Mouse (Mus musculus) hindbrain, embryonic 16.5 days (tissue): Measurements from ENCODE around the gene Ptpn13. TPM values are rescaled to one million over a fixed set of nuclear protein-coding genes. Genes with fewer than 3 reads are reported as not detected.

Experiments
- ATAC-seq: fragments of 200-750 bp; cut with Nextera tagmentation; 2 replicates; pipeline ENCODE4 v1.8.0; 2017; ENCODE audit warnings: moderate TSS enrichment, moderate library complexity
- H3K27ac ChIP-seq: fragments of 300-500 bp; sonication (generic); 2 replicates; pipeline ENCODE4 v1.5.1; 2014; ENCODE audit warnings: low read depth, mild to moderate bottlenecking, control low read depth, low read length, moderate library complexity
- H3K27me3 ChIP-seq: fragments of 300-500 bp; sonication (generic); replicated peaks from 2 replicates; pipeline ENCODE4 v1.6.1; 2014; ENCODE audit warnings: low read length; ENCODE audit not compliant: control insufficient read depth, insufficient read depth
- H3K36me3 ChIP-seq: fragments of 300-500 bp; sonication (generic); 2 replicates; pipeline ENCODE4 v1.6.1; 2014; ENCODE audit warnings: mild to moderate bottlenecking, low read length, moderate library complexity, mixed read lengths; ENCODE audit not compliant: control insufficient read depth, insufficient read depth
- H3K4me1 ChIP-seq: fragments of 300-500 bp; sonication (generic); 2 replicates; pipeline ENCODE4 v1.6.1; 2014; ENCODE audit warnings: low read depth, low read length; ENCODE audit not compliant: control insufficient read depth, insufficient read depth
- H3K4me2 ChIP-seq: fragments of 300-500 bp; sonication (generic); 2 replicates; pipeline ENCODE4 v1.6.1; 2014; ENCODE audit warnings: mild to moderate bottlenecking, low read length, control low read depth, moderate library complexity
- H3K4me3 ChIP-seq: fragments of 300-500 bp; sonication (generic); 2 replicates; pipeline ENCODE4 v1.5.1; 2014; ENCODE audit warnings: mild to moderate bottlenecking, low read length, control low read depth, moderate library complexity
- H3K9ac ChIP-seq: fragments of 300-500 bp; sonication (generic); 2 replicates; pipeline ENCODE4 v1.6.1; 2014; ENCODE audit warnings: low read depth, mild to moderate bottlenecking, control low read depth, low read length, moderate library complexity
- H3K9me3 ChIP-seq: fragments of 300-500 bp; sonication (generic); 2 replicates; pipeline ENCODE4 v1.6.1; 2014; ENCODE audit warnings: mild to moderate bottlenecking, low read length, moderate library complexity; ENCODE audit not compliant: control insufficient read depth
- WGBS: fragments of 180-500 bp; shearing (Covaris S2); extraction: QIAGEN DNeasy Blood & Tissue Kit; methylation state at CpG from one replicate; pipeline ENCODE4 v1.1.7; 2014; 5-methylcytosine and 5-hydroxymethylcytosine counted together
- polyA plus RNA-seq: library from polyadenylated mRNA; unstranded; fragments of >200 nt; fragmentation: Nextera tagmentation; extraction: Ambion mirVana; gene quantifications from 2 replicates; pipeline ENCODE4 v1.2.1, GENCODE M21; 2015

The Ptpn13 gene
- polyA plus RNA-seq, 1 experiment from 2014 or later: 3.3 TPM

DNA sequence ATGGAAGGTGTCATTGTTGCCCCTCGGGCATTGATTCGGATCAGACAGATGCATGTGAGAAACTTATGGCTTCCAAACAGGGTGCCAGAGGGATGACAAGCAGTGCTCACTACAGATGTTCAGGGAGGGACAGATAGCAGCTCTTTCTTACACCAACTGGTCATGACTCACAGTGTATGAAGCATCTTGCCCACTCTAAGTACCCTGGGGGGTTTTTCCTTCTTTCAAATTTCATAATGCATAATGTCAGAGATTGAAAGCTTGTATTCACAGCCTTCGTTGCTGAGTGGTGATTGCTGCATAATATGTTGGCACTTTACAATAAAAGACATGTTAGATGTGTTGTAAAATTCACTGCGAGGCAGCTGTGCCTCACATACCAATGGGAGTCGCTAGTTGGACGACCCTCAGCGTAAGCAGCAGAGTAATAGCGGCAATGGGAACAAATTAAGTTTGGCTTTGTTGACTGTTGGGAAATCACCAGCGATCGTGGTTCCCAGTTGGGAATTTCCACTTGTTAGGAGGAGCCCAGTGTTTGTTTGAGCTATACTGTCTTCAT, 38.7 kb downstream of the Ptpn13 start:
- no peak overlapping the region for H3K9ac ChIP-seq
- ATAC-seq: no peak
- no peak overlapping the region for H3K4me2 ChIP-seq
- H3K27ac ChIP-seq: no peak overlapping the region
- WGBS: 61% methylated on average over 10 of the region's 10 CpGs
- no peaks in the 10 kb centered on the region for H3K4me1 ChIP-seq
- no peak overlapping the region for H3K4me3 ChIP-seq
- no peaks in the 10 kb centered on the region for H3K9me3 ChIP-seq
- no peaks in the 10 kb centered on the region for H3K36me3 ChIP-seq
- no peaks in the 10 kb centered on the region for H3K27me3 ChIP-seq

DNA sequence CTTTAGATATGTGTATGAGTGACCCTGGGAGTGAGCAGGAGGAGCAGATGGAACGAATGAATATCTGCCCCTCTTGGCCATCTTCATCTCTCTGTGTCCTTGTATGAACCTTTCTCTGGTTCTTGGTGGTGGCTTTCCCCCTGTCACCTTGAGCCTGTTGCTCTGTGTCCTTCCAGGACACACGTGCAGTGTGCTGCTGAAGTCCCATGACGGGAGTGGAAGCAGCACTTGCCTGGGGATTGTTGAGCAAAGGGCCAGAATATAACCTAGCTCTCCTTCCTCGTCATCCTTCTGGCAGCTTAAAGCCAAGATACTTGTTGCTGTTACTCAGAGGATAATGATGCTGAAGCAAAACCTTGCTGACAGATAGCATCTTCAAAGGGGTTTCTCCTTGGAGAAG, 39.3 kb downstream of the Ptpn13 start:
- WGBS: 93% methylated on average over 4 of the region's 4 CpGs
- Histone ChIP-seq H3K36me3 (no peaks in the 10 kb centered on the region), H3K9ac (no peak overlapping the region), H3K4me3 (no peak overlapping the region), H3K4me1 (no peaks in the 10 kb centered on the region), H3K9me3 (no peaks in the 10 kb centered on the region), H3K27ac (no peak overlapping the region), H3K4me2 (no peak overlapping the region), H3K27me3 (no peaks in the 10 kb centered on the region)
- no peak for ATAC-seq

DNA sequence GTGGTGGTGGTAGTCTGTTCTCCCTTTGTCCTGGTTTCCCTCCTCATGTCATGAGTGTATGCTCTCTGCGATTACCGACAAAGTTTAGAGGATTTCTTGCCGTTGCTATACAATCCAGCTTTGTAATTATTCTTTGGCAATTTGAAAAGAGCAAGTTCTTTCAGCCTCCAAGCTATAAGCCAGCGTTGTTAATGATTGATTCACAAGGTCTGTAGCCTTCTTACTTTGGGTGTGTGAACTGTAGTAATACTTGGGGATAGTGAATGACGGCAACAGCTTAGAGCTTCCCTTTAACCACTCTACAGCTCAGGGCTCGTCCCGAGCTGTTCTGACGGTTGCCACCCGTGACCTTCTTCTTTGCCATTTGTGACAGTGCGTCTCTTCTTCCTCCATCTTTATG, 39.8 kb downstream of the Ptpn13 start:
- no peaks in the 10 kb centered on the region for H3K4me1 ChIP-seq
- H3K4me2 ChIP-seq: no peak overlapping the region

DNA sequence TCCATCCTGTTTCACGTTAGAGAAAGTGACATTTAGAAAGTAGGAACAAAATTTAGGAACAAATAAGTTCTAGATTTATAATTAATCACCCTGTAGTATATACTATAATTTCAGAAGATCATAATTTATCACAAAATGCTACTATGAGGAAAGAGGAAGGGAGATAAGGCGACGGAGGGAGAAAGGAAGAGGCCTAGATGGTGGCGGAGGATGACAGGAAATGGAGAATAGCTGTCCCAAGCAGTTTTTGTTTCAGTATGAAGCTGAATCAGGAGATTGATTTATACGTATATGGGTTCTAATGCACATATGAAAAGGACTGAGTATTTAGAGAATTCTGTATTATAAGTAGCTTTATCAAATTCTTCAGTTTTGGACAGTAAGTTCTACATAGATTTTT, 47.7 kb downstream of the Ptpn13 start:
- 90% methylated on average over 5 of the region's 5 CpGs for WGBS
- H3K27me3 ChIP-seq: no peaks in the 10 kb centered on the region
- H3K4me2 ChIP-seq: no peak overlapping the region
- H3K9me3 ChIP-seq: no peaks in the 10 kb centered on the region
- no peaks in the 10 kb centered on the region for H3K4me1 ChIP-seq
- H3K9ac ChIP-seq: no peak overlapping the region
- no peak for ATAC-seq
- no peak overlapping the region for H3K4me3 ChIP-seq
- no peaks in the 10 kb centered on the region for H3K36me3 ChIP-seq
- H3K27ac ChIP-seq: no peak overlapping the region

More for the DNA sequence above, 39.8 kb downstream of the Ptpn13 start:
- H3K9ac ChIP-seq: no peak overlapping the region
- no peak overlapping the region for H3K27ac ChIP-seq
- H3K4me3 ChIP-seq: no peak overlapping the region
- H3K27me3 ChIP-seq: no peaks in the 10 kb centered on the region
- ATAC-seq: no peak
- no peaks in the 10 kb centered on the region for H3K9me3 ChIP-seq
- H3K36me3 ChIP-seq: no peaks in the 10 kb centered on the region
- 73% methylated on average over 10 of the region's 10 CpGs for WGBS

DNA sequence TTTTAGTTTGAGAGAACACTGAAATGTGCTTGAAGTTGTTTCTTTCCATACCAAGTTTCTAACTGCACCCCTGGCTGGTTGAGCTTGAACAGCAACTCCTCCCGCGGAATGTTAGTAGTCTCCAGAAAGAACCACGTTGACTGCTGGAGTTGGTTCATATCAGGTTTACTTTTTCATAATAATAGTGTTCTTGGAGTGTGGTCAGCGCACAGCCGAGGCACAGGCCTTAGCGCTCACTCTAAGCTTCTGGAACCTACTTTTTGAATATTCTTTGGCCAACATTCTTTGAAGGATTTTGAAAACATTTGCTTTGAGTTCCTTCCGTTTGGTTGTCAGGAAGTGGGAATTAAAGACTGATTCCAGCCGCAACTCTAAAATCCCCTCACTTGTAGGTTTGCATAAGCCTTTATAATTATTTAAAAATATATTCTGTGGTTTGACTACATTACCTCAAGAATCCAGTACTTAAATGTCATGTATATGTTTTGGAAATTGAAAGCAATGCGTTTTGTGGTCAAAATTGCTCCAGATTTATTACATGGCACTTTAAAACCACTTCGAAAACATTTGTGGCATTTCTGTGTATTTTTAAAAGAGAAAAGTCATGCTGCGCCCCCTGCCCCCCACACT, 48.6 kb downstream of the Ptpn13 start:
- Histone ChIP-seq H3K4me2 (no peak overlapping the region), H3K27ac (no peak overlapping the region)
- ATAC-seq: no peak

DNA sequence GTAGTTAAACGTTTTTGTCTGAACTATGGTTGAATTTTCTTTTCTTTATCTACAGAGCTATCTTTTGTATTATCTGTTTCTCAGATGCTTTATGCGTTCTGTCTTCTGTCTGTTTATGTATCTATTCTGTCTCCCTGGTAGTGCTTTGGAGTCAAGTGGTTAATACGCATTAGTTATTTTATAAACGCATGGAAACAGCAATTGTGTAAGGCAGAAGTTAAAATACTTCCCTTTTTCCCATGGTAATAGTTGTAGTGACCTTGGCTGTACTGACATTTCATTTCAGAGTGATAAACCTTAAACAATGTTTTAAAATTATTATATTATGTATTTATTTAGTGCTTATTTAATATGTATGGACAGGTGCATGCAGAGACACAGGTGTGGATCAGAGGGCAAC, 49.3 kb downstream of the Ptpn13 start:
- H3K4me1 ChIP-seq: no peaks in the 10 kb centered on the region
- no peak overlapping the region for H3K4me2 ChIP-seq
- no peak overlapping the region for H3K9ac ChIP-seq
- no peaks in the 10 kb centered on the region for H3K36me3 ChIP-seq
- no peak for ATAC-seq
- H3K27ac ChIP-seq: no peak overlapping the region
- no peak overlapping the region for H3K4me3 ChIP-seq
- no peaks in the 10 kb centered on the region for H3K27me3 ChIP-seq
- no peaks in the 10 kb centered on the region for H3K9me3 ChIP-seq
- WGBS: 91% methylated on average over 4 of the region's 4 CpGs

More for the DNA sequence above, 48.6 kb downstream of the Ptpn13 start:
- H3K4me1 ChIP-seq: no peaks in the 10 kb centered on the region
- no peaks in the 10 kb centered on the region for H3K27me3 ChIP-seq
- no peaks in the 10 kb centered on the region for H3K36me3 ChIP-seq
- no peaks in the 10 kb centered on the region for H3K9me3 ChIP-seq
- 94% methylated on average over 11 of the region's 11 CpGs for WGBS
- H3K4me3 ChIP-seq: no peak overlapping the region
- no peak overlapping the region for H3K9ac ChIP-seq

DNA sequence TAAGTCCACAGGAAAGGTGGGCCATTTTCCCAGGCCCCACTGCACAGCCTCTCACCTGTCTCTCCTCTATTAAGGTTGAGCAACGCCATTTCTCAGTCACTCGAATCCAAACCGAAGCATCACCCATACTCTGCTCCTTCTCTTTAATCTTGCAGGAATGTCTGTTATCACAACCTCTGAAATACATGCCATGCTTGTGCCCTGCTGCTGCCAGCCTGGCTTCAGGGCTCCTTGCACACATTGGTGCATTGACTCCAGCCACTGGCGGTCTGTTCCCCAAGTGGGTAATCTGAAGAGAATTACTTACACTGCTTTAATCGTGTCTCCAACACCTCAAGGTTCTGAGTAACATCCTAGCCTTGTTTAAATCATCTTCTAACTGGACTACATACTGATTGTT, 50.5 kb downstream of the Ptpn13 start:
- Histone ChIP-seq H3K9me3 (no peaks in the 10 kb centered on the region), H3K27ac (no peak overlapping the region), H3K4me2 (no peak overlapping the region), H3K9ac (no peak overlapping the region), H3K27me3 (no peaks in the 10 kb centered on the region), H3K4me1 (no peaks in the 10 kb centered on the region), H3K36me3 (no peaks in the 10 kb centered on the region), H3K4me3 (no peak overlapping the region)
- WGBS: 88% methylated on average over 5 of the region's 5 CpGs
- ATAC-seq: no peak

DNA sequence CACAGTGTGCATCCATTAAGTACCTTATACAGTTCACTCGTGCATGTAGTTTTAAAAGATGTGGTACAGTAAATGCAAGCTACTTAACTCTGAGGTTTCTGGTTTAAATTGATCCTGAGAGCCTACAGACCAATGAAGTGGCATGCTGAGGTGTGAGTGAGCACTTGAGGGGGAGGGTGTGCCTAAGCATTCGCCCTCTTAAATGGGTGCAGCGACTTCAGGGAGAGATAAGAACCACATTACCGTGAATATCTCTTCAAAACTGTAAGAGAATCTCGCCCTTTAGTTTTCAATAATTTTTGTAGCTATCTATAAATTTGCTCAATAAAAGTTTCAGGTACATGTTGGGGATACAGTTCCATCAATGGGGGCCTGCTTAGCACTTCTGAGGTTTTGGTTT, 54.5 kb downstream of the Ptpn13 start:
- no peak overlapping the region for H3K4me3 ChIP-seq
- no peak overlapping the region for H3K4me2 ChIP-seq
- H3K9me3 ChIP-seq: 0 out of 2 replicates have a peak, but pooled peaks cover 2% of the 10 kb centered on the region
- ATAC-seq: no peak
- 98% methylated on average over 5 of the region's 5 CpGs for WGBS
- no peak overlapping the region for H3K27ac ChIP-seq
- no peaks in the 10 kb centered on the region for H3K27me3 ChIP-seq
- no peak overlapping the region for H3K9ac ChIP-seq
- H3K36me3 ChIP-seq: no peaks in the 10 kb centered on the region
- no peaks in the 10 kb centered on the region for H3K4me1 ChIP-seq

DNA sequence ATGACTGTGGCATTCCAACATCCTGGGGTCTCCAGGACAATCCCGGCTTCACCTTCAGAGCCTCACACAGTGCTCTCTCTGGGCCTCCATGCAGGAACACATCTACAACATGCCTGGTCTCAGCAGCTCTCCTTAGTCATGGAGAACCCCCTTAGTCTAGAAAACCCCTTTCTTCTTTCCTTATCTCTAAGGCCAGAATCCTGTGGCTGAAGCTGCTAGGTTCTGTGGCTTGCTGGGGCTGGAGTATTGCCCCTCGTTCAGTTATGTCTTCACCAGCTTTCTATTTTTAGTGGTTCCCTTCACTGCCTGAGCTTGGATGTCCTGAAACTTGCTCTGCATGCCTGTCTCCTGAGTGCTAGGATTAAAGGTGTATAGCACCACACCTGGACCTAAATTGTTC, 56.2 kb downstream of the Ptpn13 start:
- H3K4me2 ChIP-seq: no peak overlapping the region
- H3K9me3 ChIP-seq: 0 out of 2 replicates have a peak, but pooled peaks cover 2% of the 10 kb centered on the region
- H3K4me1 ChIP-seq: no peaks in the 10 kb centered on the region
- H3K27me3 ChIP-seq: no peaks in the 10 kb centered on the region
- no peak overlapping the region for H3K4me3 ChIP-seq
- 90% methylated on average over 2 of the region's 2 CpGs for WGBS
- H3K36me3 ChIP-seq: no peaks in the 10 kb centered on the region
- H3K27ac ChIP-seq: no peak overlapping the region
- H3K9ac ChIP-seq: no peak overlapping the region
- ATAC-seq: no peak
